Mouse (Mus musculus) neural tube, embryonic 13.5 days (tissue): ENCODE results near the gene Glod4. TPM values are rescaled to one million over a fixed set of nuclear protein-coding genes. Genes with fewer than 3 reads are reported as not detected.

ENCODE experiments used
- ATAC-seq: fragments of 200-750 bp; cut with Nextera tagmentation; 2 replicates; pipeline ENCODE4 v1.8.0; 2017; ENCODE audit warnings: low read depth, mild to moderate bottlenecking, moderate TSS enrichment, moderate library complexity
- H3K27ac ChIP-seq: fragments of 300-500 bp; sonication (generic); replicated peaks from 2 replicates; pipeline ENCODE4 v1.5.1; 2015; ENCODE audit warnings: moderate library complexity, mild to moderate bottlenecking, inconsistent platforms
- H3K27me3 ChIP-seq: fragments of 300-500 bp; sonication (generic); 2 replicates; pipeline ENCODE4 v1.6.1; 2015; ENCODE audit warnings: mild to moderate bottlenecking, inconsistent platforms
- H3K36me3 ChIP-seq: fragments of 300-500 bp; sonication (generic); 2 replicates; pipeline ENCODE4 v1.6.1; 2015; ENCODE audit warnings: mild to moderate bottlenecking, inconsistent platforms
- H3K4me1 ChIP-seq: fragments of 300-500 bp; sonication (generic); replicated peaks from 2 replicates; pipeline ENCODE4 v1.6.1; 2015; ENCODE audit warnings: inconsistent platforms
- H3K4me2 ChIP-seq: fragments of 300-500 bp; sonication (generic); 2 replicates; pipeline ENCODE4 v1.6.1; 2015; ENCODE audit warnings: inconsistent platforms, mild to moderate bottlenecking, moderate library complexity
- H3K4me3 ChIP-seq: fragments of 300-500 bp; sonication (generic); 2 replicates; pipeline ENCODE4 v1.5.1; 2015; ENCODE audit warnings: mild to moderate bottlenecking, inconsistent platforms
- H3K9ac ChIP-seq: fragments of 300-500 bp; sonication (generic); 2 replicates; pipeline ENCODE4 v1.6.1; 2015; ENCODE audit warnings: moderate library complexity, mild to moderate bottlenecking, inconsistent platforms
- H3K9me3 ChIP-seq: fragments of 300-500 bp; sonication (generic); 2 replicates; pipeline ENCODE4 v1.6.1; 2016; ENCODE audit warnings: inconsistent platforms
- WGBS: fragments of 180-500 bp; shearing (Covaris S2); methylation state at CpG from one replicate; pipeline ENCODE4 v1.1.7; 2015; 5-methylcytosine and 5-hydroxymethylcytosine counted together
- polyA plus RNA-seq: library from polyadenylated mRNA; unstranded; fragments of >200 nt; fragmentation: Nextera tagmentation; extraction: Ambion mirVana; gene quantifications from 2 replicates; pipeline ENCODE4 v1.2.1, GENCODE M21; 2015

Gene Glod4
- polyA plus RNA-seq, 1 experiment from 2014 or later: 112 TPM

DNA sequence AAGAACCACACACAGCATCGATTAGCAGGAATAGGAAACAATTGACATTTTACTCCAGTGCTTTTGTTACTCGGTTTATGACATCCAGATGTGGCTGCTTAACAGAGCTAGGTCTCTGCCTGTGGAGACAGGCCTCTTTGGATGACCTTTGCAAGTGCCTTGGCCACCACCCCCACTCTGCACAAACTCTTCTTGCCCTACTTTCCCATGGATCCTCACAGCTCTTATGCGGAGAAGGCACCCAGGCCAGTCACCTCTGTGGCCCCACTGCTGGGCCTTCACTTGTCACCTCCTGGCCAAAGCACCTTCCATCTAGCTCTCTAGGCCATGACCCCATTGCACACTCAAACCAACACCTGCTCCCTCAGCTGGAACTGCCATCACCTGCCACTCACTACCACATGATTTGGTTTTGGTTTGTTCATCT lies 159.6 kb downstream of the Glod4 start:
- Histone ChIP-seq H3K27me3 (no peaks in the 10 kb centered on the region), H3K4me1 (no peaks in the 10 kb centered on the region), H3K27ac (no peak overlapping the region), H3K9ac (no peak overlapping the region), H3K9me3 (no peaks in the 10 kb centered on the region), H3K4me3 (no peak overlapping the region), H3K36me3 (peaks cover 68% of the 10 kb centered on the region), H3K4me2 (no peak overlapping the region)
- no peak for ATAC-seq
- 29% methylated on average over 3 of the region's 3 CpGs for WGBS

DNA sequence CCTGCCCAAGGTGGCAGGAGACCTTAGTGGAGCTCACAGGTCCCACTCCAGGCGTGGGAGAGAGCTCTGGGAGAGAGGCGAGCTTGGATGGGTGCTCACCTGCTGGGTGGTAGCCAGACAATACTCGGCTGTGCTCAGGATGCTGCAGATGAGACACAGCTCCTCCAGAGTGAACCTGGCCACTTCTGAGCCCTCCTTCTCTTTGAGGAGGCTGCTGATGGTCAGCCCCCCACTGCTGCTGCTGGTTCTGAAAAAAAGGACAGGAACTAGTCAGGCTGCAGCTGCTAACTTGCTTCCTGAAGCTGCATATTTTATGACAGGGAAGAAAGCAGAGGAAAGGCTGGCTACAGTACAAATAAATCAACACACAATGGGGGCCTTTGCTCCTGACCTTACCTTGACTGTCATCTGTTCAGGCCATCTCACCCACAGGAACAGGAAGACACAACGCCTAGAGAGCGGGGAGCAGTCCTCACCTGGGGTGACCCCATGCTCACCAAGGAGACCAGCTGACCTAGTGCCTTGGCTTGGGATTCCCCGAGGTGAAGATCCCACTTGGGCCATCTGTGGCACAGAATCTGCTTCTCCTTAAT lies 162.4 kb downstream of the Glod4 start:
- H3K36me3 ChIP-seq: peaks cover 60% of the 10 kb centered on the region
- 0 out of 2 replicates have a peak overlapping the region, but pooled peaks have one; percentile 33 for H3K27ac ChIP-seq
- H3K9ac ChIP-seq: no peak overlapping the region
- no peaks in the 10 kb centered on the region for H3K27me3 ChIP-seq
- no peak overlapping the region for H3K4me3 ChIP-seq
- ATAC-seq: no peak
- no peak overlapping the region for H3K4me2 ChIP-seq
- no peaks in the 10 kb centered on the region for H3K4me1 ChIP-seq
- no peaks in the 10 kb centered on the region for H3K9me3 ChIP-seq
- 72% methylated on average over 6 of the region's 6 CpGs for WGBS

DNA sequence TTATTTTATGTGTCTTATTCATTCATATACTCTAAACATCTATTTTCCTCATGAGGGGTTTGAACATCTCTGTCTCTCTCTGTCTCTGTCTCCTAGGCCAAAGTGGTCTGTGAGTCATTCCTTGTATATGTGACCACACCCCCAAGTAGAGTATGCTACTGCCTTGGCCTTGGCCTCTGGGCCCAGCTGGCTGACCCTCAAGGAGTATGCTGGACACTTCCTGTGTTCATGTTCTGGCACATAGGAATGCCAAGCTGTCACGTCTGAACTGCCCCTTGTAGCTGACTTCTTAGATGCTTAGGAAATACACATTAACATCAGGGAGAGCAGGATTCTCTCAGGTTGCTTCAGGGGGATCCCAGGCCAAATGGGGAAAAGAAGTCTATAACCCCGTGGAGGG lies 163.2 kb downstream of the Glod4 start:
- no peak overlapping the region for H3K4me2 ChIP-seq
- no peaks in the 10 kb centered on the region for H3K9me3 ChIP-seq
- 0 out of 2 replicates have a peak overlapping the region, but pooled peaks have one; percentile 28 for H3K27ac ChIP-seq
- H3K36me3 ChIP-seq: peaks cover 64% of the 10 kb centered on the region
- no peak overlapping the region for H3K9ac ChIP-seq
- H3K4me3 ChIP-seq: no peak overlapping the region
- WGBS: 76% methylated on average over 2 of the region's 2 CpGs
- no peaks in the 10 kb centered on the region for H3K27me3 ChIP-seq
- H3K4me1 ChIP-seq: no peaks in the 10 kb centered on the region
- no peak for ATAC-seq

DNA sequence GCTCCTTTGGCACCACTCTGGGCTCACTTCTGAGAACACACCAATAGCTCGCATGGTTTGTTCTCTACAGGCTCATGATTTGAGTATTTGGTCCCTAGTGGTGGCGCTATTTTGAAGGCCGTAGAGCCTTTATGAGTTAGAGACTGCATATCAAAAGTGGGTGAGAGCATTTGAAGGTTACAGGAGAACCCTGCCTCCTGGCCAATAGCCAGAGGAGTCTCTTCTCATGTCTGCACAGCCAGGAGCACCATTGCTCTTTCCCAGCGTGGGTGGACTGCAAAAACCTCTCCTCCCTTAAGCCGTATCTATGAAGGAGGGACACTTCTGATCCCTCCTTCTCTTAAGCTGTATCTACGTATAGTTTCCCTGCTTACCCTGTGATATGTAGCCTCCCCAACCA lies 166.2 kb downstream of the Glod4 start:
- peaks cover 79% of the 10 kb centered on the region for H3K36me3 ChIP-seq
- no peak overlapping the region for H3K27ac ChIP-seq
- WGBS: 87% methylated on average over 6 of the region's 6 CpGs

DNA sequence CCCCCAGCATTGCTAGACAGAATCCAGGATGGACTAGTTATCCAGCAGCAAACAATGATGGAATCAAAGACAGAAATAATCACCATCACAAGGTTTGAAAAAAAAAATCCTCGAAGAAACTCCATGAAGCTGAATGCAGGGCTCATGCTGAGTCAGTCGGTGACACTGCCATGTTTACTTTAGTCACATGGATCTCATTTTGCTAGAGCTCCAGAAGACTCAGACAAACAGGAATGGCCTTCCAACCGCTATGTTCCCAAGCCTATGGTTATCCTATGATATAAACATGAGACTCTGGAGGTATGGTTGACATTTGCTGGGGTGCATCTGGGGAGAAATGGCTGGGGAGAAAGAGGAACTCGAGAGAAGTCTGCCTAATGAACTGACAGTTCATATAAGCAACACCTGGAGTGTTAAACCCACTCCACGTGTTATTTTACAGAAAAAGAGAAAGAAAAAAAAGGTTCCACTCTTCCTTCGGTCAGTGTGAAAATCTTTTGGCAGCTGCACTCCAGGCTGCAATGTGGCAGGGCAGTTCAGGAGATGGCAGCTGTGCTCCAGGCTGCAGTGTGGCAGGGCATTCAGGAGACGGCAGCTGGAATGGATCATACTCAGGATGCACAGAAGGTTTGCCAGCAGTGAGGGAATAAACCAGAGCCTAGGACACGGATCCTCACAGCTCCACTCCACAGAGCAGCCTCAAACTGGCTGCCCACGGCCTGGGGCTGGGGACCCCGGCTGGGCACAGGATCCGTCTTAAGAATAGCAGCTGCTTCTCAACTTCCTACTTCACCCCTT lies 169.0 kb downstream of the Glod4 start:
- no peak for ATAC-seq
- no peak overlapping the region for H3K4me3 ChIP-seq
- H3K9ac ChIP-seq: no peak overlapping the region
- H3K9me3 ChIP-seq: no peaks in the 10 kb centered on the region
- peaks cover 63% of the 10 kb centered on the region for H3K36me3 ChIP-seq
- H3K27me3 ChIP-seq: no peaks in the 10 kb centered on the region
- H3K4me1 ChIP-seq: no peaks in the 10 kb centered on the region
- no peak overlapping the region for H3K4me2 ChIP-seq
- 70% methylated on average over 11 of the region's 11 CpGs for WGBS
- no peak overlapping the region for H3K27ac ChIP-seq

More for the DNA sequence above, 166.2 kb downstream of the Glod4 start:
- Histone ChIP-seq H3K4me3 (no peak overlapping the region), H3K4me1 (no peaks in the 10 kb centered on the region), H3K4me2 (no peak overlapping the region), H3K27me3 (no peaks in the 10 kb centered on the region), H3K9me3 (no peaks in the 10 kb centered on the region), H3K9ac (no peak overlapping the region)
- no peak for ATAC-seq

Other genes with a start within 250 kb of the Glod4 start
- 0.43 and 0.68 TPM in 2 replicates for gene 1700016K19Rik, start 243.8 kb downstream of the Glod4 start, polyA plus RNA-seq
- 12.1 and 13.6 TPM in 2 replicates for gene Rflnb, start 215.9 kb downstream of the Glod4 start, polyA plus RNA-seq
- gene Vps53, start 64.1 kb downstream of the Glod4 start, polyA plus RNA-seq: 68.7 and 69.3 TPM in 2 replicates
- gene Fam57a, start 64.1 kb downstream of the Glod4 start, polyA plus RNA-seq: 28.4 and 28.6 TPM in 2 replicates
- 0.73 and 0.76 TPM in 2 replicates for gene Dbil5, start 26.1 kb downstream of the Glod4 start, polyA plus RNA-seq
- 14.6 and 16.9 TPM in 2 replicates for gene Gemin4, start 26.1 kb downstream of the Glod4 start, polyA plus RNA-seq
- 19.7 and 20.8 TPM in 2 replicates for gene Mrm3, start within 50 bp of the Glod4 start, polyA plus RNA-seq
- gene Nxn, start 155.4 kb upstream of the Glod4 start, polyA plus RNA-seq: 36.4 and 38.7 TPM in 2 replicates
- gene Timm22, start 163.2 kb upstream of the Glod4 start, polyA plus RNA-seq: 103 and 124 TPM in 2 replicates